Mouse (Mus musculus) ES-Bruce4 (cell line): ENCODE results near the gene Parm1.

Source experiments
- CTCF ChIP-seq: IDR thresholded peaks from one replicate; pipeline ENCODE4 v1.8.1; 2011; ENCODE audit warnings: low read depth, low read length
- EP300 ChIP-seq: IDR thresholded peaks from 2 replicates; pipeline ENCODE4 v1.6.1; 2011; ENCODE audit warnings: low read depth, low read length; ENCODE audit not compliant: insufficient read depth
- POLR2A ChIP-seq: IDR thresholded peaks from one replicate; pipeline ENCODE4 v1.8.1; 2011; ENCODE audit warnings: low read length; ENCODE audit not compliant: insufficient read depth

DNA sequence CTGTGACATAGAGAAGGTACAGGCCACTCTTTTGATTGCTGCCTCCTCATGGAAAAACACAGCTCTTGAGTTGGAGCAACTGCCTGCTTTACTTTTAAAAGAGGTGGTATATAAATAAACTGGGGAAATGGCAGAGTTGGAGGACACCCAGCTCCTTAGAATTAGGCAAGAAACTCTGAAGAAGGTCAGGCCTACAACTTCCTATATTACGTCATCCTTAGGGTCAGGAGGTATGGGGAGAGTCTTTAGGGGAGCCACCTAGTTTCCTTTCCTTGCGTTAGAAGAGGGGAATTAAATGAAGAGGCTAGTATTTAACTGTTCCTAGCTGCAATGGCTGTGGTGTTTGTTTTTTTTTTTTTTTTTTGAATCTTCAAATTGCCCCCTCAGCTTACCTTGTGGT lies 93.1 kb downstream of the Parm1 start:
- TF ChIP-seq EP300: no peak
- TF ChIP-seq CTCF: no peak
- no peak for TF ChIP-seq POLR2A
